Mouse (Mus musculus): ENCODE measurements around the gene Psd. TPM values are rescaled to one million over a fixed set of nuclear protein-coding genes. Genes with fewer than 3 reads are reported as not detected.

The Psd gene
- polyA plus RNA-seq, 1 experiment from 2014 or later, result 127 TPM

- Histone ChIP-seq H3K27me3 (ENCODE audit: control insufficient read depth, insufficient read depth, low read length) (no peaks in the 10 kb centered on the region), H3K36me3 (ENCODE audit: control insufficient read depth, insufficient read depth, low read length) (peaks cover 32% of the 10 kb centered on the region), H3K4me2 (ENCODE audit: low read depth, low read length) (no peak overlapping the region), H3K27ac (ENCODE audit: low read depth, low read length) (no peak overlapping the region), H3K4me1 (ENCODE audit: control insufficient read depth, insufficient read depth, low read length) (no peaks in the 10 kb centered on the region), H3K4me3 (ENCODE audit: low read depth, low read length) (no peak overlapping the region), H3K9me3 (ENCODE audit: control insufficient read depth, low read length) (no peaks in the 10 kb centered on the region), H3K9ac (replicated peaks; ENCODE audit: low read depth, low read length) (no peak overlapping the region)
- WGBS, result 93% methylated on average over 3 of the region's 3 CpGs
- no peak for ATAC-seq (ENCODE audit: low read depth)
Observed at GRCm38 (mm10) chr19:46287566-46287965, 39.4 kb downstream of the Psd start.

GRCm38 (mm10) chr19:46286926-46287325 lies 40.0 kb downstream of the Psd start:
- H3K27ac ChIP-seq (ENCODE audit: low read depth, low read length), result no peak overlapping the region
- no peak overlapping the region for H3K4me2 ChIP-seq (ENCODE audit: low read depth, low read length)
- H3K36me3 ChIP-seq (ENCODE audit: control insufficient read depth, insufficient read depth, low read length), result peaks cover 36% of the 10 kb centered on the region
- no peaks in the 10 kb centered on the region for H3K4me1 ChIP-seq (ENCODE audit: control insufficient read depth, insufficient read depth, low read length)
- no peaks in the 10 kb centered on the region for H3K27me3 ChIP-seq (ENCODE audit: control insufficient read depth, insufficient read depth, low read length)
- no peak for ATAC-seq (ENCODE audit: low read depth)
- 96% methylated on average over 3 of the region's 3 CpGs for WGBS
- no peak overlapping the region for H3K9ac ChIP-seq (replicated peaks; ENCODE audit: low read depth, low read length)
- no peaks in the 10 kb centered on the region for H3K9me3 ChIP-seq (ENCODE audit: control insufficient read depth, low read length)
- H3K4me3 ChIP-seq (ENCODE audit: low read depth, low read length), result no peak overlapping the region

GRCm38 (mm10) chr19:46286047-46286446 lies 40.9 kb downstream of the Psd start:
- H3K4me2 ChIP-seq (ENCODE audit: low read depth, low read length), result no peak overlapping the region
- no peak overlapping the region for H3K27ac ChIP-seq (ENCODE audit: low read depth, low read length)
- H3K36me3 ChIP-seq (ENCODE audit: control insufficient read depth, insufficient read depth, low read length), result peaks cover 42% of the 10 kb centered on the region
- WGBS, result 93% methylated on average over 6 of the region's 6 CpGs
- no peaks in the 10 kb centered on the region for H3K9me3 ChIP-seq (ENCODE audit: control insufficient read depth, low read length)
- H3K4me1 ChIP-seq (ENCODE audit: control insufficient read depth, insufficient read depth, low read length), result no peaks in the 10 kb centered on the region
- ATAC-seq (ENCODE audit: low read depth), result no peak
- no peak overlapping the region for H3K9ac ChIP-seq (replicated peaks; ENCODE audit: low read depth, low read length)
- no peak overlapping the region for H3K4me3 ChIP-seq (ENCODE audit: low read depth, low read length)
- H3K27me3 ChIP-seq (ENCODE audit: control insufficient read depth, insufficient read depth, low read length), result no peaks in the 10 kb centered on the region

- 79% methylated on average over 7 of the region's 7 CpGs for WGBS
- Histone ChIP-seq H3K9me3 (ENCODE audit: control insufficient read depth, low read length) (no peaks in the 10 kb centered on the region), H3K27me3 (ENCODE audit: control insufficient read depth, insufficient read depth, low read length) (no peaks in the 10 kb centered on the region), H3K9ac (replicated peaks; ENCODE audit: low read depth, low read length) (no peak overlapping the region), H3K4me2 (ENCODE audit: low read depth, low read length) (no peak overlapping the region), H3K36me3 (ENCODE audit: control insufficient read depth, insufficient read depth, low read length) (peaks cover 45% of the 10 kb centered on the region), H3K4me3 (ENCODE audit: low read depth, low read length) (no peak overlapping the region), H3K27ac (ENCODE audit: low read depth, low read length) (no peak overlapping the region), H3K4me1 (ENCODE audit: control insufficient read depth, insufficient read depth, low read length) (no peaks in the 10 kb centered on the region)
- ATAC-seq (ENCODE audit: low read depth), result no peak
Observed at GRCm38 (mm10) chr19:46285631-46286030, 41.3 kb downstream of the Psd start.

GRCm38 (mm10) chr19:46284686-46285085 lies 42.3 kb downstream of the Psd start:
- Histone ChIP-seq H3K36me3 (ENCODE audit: control insufficient read depth, insufficient read depth, low read length) (peaks cover 55% of the 10 kb centered on the region), H3K4me3 (ENCODE audit: low read depth, low read length) (no peak overlapping the region), H3K27me3 (ENCODE audit: control insufficient read depth, insufficient read depth, low read length) (no peaks in the 10 kb centered on the region), H3K4me1 (ENCODE audit: control insufficient read depth, insufficient read depth, low read length) (no peaks in the 10 kb centered on the region), H3K27ac (ENCODE audit: low read depth, low read length) (no peak overlapping the region), H3K4me2 (ENCODE audit: low read depth, low read length) (no peak overlapping the region), H3K9ac (replicated peaks; ENCODE audit: low read depth, low read length) (no peak overlapping the region), H3K9me3 (ENCODE audit: control insufficient read depth, low read length) (no peaks in the 10 kb centered on the region)
- no peak for ATAC-seq (ENCODE audit: low read depth)
- 92% methylated on average over 4 of the region's 4 CpGs for WGBS

- no peak overlapping the region for H3K4me2 ChIP-seq (ENCODE audit: low read depth, low read length)
- H3K9me3 ChIP-seq (ENCODE audit: control insufficient read depth, low read length), result no peaks in the 10 kb centered on the region
- no peak overlapping the region for H3K9ac ChIP-seq (replicated peaks; ENCODE audit: low read depth, low read length)
- H3K4me1 ChIP-seq (ENCODE audit: control insufficient read depth, insufficient read depth, low read length), result no peaks in the 10 kb centered on the region
- no peaks in the 10 kb centered on the region for H3K27me3 ChIP-seq (ENCODE audit: control insufficient read depth, insufficient read depth, low read length)
- peaks cover 63% of the 10 kb centered on the region for H3K36me3 ChIP-seq (ENCODE audit: control insufficient read depth, insufficient read depth, low read length)
- no peak overlapping the region for H3K27ac ChIP-seq (ENCODE audit: low read depth, low read length)
- 95% methylated on average over 11 of the region's 11 CpGs for WGBS
- H3K4me3 ChIP-seq (ENCODE audit: low read depth, low read length), result no peak overlapping the region
- ATAC-seq (ENCODE audit: low read depth), result no peak
Observed at GRCm38 (mm10) chr19:46282081-46282849, 44.7 kb downstream of the Psd start.

- Histone ChIP-seq H3K9ac (replicated peaks; ENCODE audit: low read depth, low read length) (no peak overlapping the region), H3K9me3 (ENCODE audit: control insufficient read depth, low read length) (no peaks in the 10 kb centered on the region), H3K4me2 (ENCODE audit: low read depth, low read length) (no peak overlapping the region), H3K4me1 (ENCODE audit: control insufficient read depth, insufficient read depth, low read length) (no peaks in the 10 kb centered on the region), H3K27ac (ENCODE audit: low read depth, low read length) (no peak overlapping the region), H3K36me3 (ENCODE audit: control insufficient read depth, insufficient read depth, low read length) (peaks cover 48% of the 10 kb centered on the region), H3K4me3 (ENCODE audit: low read depth, low read length) (no peak overlapping the region), H3K27me3 (ENCODE audit: control insufficient read depth, insufficient read depth, low read length) (no peaks in the 10 kb centered on the region)
- ATAC-seq (ENCODE audit: low read depth), result no peak
Observed at GRCm38 (mm10) chr19:46275307-46275706, 51.6 kb downstream of the Psd start.

GRCm38 (mm10) chr19:46264762-46265161 lies 62.2 kb downstream of the Psd start:
- Histone ChIP-seq H3K4me1 (ENCODE audit: control insufficient read depth, insufficient read depth, low read length) (no peaks in the 10 kb centered on the region), H3K27me3 (ENCODE audit: control insufficient read depth, insufficient read depth, low read length) (no peaks in the 10 kb centered on the region), H3K4me2 (ENCODE audit: low read depth, low read length) (no peak overlapping the region), H3K4me3 (ENCODE audit: low read depth, low read length) (no peak overlapping the region), H3K27ac (ENCODE audit: low read depth, low read length) (no peak overlapping the region), H3K9me3 (ENCODE audit: control insufficient read depth, low read length) (no peaks in the 10 kb centered on the region), H3K36me3 (ENCODE audit: control insufficient read depth, insufficient read depth, low read length) (peaks cover 77% of the 10 kb centered on the region), H3K9ac (replicated peaks; ENCODE audit: low read depth, low read length) (no peak overlapping the region)
- WGBS, result 94% methylated on average over 7 of the region's 7 CpGs
- no peak for ATAC-seq (ENCODE audit: low read depth)
